Mouse (Mus musculus) c-Kit-negative CD71-positive TER-119-positive erythroid progenitor cells, embryonic 14.5 days (primary cell): ENCODE data around the gene Gm49361.
A peak's percentile ranks its signal among the peaks of the same experiment; 100 is the strongest.
"Not testable (repeated sequence)": the region's sequence is repeated elsewhere in the genome, so short reads cannot be mapped to it uniquely, and the experiment has no call there.

Experiments
- DNase-seq: peaks from one replicate; pipeline ENCODE4 v3.0.0-alpha.2; 2013; ENCODE audit warnings: low read depth, low spot score

The Gm49361 gene

GRCm38 (mm10) chr14:57691316-57691715, 54.6 kb downstream of the Gm49361 start:
- no peak for DNase-seq

- DNase-seq: no peak
These were observed 55.2 kb downstream of the Gm49361 start for GRCm38 (mm10) chr14:57690681-57691080.

DNA sequence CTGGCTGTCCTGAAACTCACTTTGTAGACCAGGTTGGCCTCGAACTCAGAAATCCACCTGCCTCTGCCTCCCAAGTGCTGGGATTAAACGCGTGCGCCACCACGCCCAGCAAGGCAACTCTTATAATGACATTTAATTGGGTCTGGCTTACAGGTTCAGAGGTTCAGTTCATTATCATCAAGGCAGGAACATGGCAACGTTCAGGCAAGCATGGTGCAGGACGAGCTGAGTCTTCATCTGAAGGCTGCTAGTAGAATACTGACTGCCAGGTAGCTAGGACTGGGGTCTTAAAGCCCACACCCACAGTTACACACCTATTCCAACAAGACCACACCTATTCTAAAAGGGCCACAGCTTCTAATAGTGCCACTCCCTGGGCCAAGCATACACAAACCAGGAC, 57.8 kb downstream of the Gm49361 start:
- DNase-seq: not testable (repeated sequence)

- no peak for DNase-seq
These were observed 58.5 kb downstream of the Gm49361 start for GRCm38 (mm10) chr14:57687441-57687840.

- DNase-seq: no peak
These were observed 59.3 kb downstream of the Gm49361 start for GRCm38 (mm10) chr14:57686647-57687046.

DNA sequence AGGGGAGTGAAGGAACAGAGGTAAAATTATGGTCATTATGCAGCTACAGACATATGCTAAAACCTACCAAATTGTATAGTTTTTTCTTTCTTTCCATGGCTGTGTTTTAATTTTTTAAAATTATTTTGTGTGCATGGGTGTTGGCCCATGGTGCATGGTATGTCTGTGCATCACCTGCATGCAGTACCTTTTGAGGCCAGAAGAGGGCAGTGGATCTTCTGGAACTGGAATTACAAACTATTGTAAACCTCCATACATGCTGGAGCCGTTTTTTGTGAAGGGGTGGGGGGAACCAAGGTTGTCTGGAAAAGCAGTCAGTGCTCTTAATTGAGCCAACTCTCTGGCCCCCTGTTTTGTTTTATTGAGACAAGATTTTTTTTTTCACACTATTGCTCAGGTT, 61.3 kb downstream of the Gm49361 start:
- DNase-seq: peak; percentile 54

GRCm38 (mm10) chr14:57682751-57683150, 63.2 kb downstream of the Gm49361 start:
- no peak for DNase-seq

GRCm38 (mm10) chr14:57679958-57680535, 65.9 kb downstream of the Gm49361 start:
- peak; percentile 71 for DNase-seq

GRCm38 (mm10) chr14:57679523-57679922, 66.4 kb downstream of the Gm49361 start:
- DNase-seq: no peak

- no peak for DNase-seq
These were observed 70.4 kb downstream of the Gm49361 start for GRCm38 (mm10) chr14:57675481-57675880.

DNA sequence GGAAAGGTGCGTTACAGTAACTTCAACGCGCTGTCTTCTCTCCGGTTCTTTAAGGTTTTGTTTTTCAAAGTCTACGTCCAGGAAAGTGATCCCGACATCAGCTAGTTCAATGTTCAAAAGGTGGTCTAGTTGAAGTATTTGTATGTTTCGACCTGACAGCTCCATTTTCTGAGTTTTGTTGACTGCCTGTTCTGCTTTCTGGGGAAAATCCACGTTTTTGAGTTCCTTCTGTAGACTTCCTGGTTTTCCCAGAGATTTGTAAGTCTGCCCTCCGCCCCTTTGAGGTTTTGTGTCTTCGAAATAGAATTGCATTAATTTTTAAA, 80.3 kb downstream of the Gm49361 start:
- DNase-seq: peak; percentile 25

DNA sequence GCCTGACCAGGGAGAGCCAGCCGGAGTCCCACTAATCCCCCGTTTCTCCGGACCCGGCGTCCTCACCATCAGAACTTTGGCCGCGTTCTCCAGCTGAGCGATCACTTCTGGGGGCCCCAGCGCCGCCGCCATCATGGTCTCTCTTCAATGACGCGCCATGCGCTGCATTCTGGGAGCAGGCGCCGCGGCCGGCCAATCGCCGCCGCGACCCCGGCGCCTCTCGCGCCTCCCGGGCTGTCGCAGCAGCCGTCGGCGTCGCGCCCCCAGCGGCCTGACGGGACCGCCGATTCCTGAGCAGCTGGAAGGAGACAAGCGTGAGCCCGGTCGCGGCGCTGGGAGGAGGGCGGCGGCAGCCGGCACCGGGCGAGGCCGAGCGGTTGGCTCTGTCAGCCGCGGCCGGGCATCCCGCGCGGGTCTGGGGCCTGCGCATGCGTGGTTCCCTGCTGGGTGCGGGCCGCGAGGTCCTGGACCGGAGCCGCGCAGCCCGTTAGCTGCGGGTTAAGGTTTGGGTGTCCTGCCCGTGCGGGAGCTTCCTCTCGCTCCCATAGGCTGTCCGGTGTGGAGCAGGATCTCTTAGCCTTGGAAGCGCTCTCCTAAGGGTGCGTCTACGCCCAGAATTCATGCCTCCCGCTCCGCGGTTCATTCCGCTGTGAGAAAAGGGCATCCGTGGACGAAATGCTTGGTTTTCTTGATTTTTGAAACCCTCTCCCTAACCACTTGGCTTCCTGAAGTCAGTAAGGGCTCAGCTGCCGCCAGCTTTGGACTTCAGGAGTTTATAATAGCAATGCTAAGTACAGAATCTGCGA, 80.9 kb downstream of the Gm49361 start, which contains the start of gene Xpo4:
TSS of gene Xpo4 (minus strand) at position 609 of the 806 bp plus-strand sequence.
- DNase-seq: peak; percentile 74

- DNase-seq: peak; percentile 47
These were observed 81.5 kb downstream of the Gm49361 start for GRCm38 (mm10) chr14:57664311-57664821.

- no peak for DNase-seq
These were observed 82.3 kb downstream of the Gm49361 start for GRCm38 (mm10) chr14:57663630-57664029.

DNA sequence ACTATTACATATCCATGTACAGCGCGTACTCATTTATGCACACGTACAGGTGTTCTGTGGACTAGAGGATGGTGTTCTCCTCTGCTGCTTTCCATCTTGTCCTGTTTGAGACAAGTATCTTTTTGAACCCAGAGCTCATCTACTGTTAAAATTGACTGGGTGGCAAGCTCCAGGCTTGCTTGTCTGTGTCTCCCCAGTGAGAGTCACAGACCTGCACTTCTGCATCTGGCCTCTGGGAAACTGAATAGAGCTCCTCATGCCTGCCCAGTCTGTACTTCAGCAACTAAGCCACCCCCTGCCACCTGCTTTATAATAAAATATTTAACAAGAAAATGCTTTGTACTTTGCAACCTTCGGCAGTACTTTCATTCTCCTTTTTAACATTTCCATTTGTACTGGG, 87.6 kb downstream of the Gm49361 start:
- DNase-seq: no peak

DNA sequence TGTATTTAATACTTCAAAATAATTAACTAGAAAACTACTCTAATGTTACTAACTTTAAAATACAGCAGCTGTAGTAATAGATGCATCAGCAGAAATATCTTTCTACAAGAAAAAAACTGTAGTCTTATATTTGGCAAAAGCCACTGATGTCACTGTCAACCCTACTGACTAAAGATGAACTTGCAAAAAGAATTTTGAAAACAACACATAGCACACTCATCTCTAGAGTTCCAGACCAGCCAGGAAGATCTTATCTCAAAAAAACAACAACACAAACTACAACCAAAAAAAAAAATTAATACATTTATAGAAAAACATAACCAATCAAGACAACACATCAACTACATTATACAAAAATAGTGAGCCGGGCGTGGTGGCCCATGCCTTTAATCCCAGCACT, 88.4 kb downstream of the Gm49361 start:
- no peak for DNase-seq

DNA sequence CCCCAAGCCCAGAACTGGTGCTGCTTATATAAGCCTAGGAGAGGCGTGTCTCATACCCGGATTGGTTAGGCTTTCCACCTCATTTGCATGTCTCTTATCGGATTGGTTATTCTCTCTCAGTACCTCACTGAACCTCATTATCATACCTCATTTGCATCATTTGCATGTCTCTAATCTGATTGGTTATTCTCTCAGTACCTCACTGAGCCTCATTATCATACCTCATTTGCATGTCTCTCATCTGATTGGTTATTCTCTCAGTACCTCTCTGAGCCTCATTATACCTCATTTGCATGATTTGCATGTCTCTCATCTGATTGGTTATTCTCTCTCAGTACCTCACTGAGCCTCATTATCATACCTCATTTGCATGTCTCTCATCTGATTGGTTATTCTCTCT, 89.4 kb downstream of the Gm49361 start:
- peak; percentile 29 for DNase-seq

DNA sequence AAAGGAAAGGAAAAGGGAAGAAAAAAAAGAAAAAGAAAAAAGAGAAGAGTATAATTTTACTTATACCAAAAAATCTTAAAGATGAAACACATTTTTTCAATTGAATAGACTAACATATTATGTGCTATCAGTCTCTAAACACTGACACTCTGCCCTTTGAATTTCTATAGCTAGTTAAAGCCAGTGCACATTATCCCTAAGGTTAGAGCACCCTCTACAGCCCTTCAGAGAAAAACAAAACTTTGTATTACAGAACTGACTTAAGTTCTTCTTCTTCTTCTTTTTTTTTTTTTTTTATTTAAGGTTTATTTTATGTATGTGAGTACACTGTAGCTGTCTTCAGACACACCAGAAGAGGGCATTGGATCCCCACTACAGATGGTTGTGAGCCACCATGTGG, 96.4 kb downstream of the Gm49361 start:
- DNase-seq: no peak

- no peak for DNase-seq
These were observed 99.7 kb downstream of the Gm49361 start for GRCm38 (mm10) chr14:57646155-57646554.

- DNase-seq: no peak
These were observed 106.8 kb downstream of the Gm49361 start for GRCm38 (mm10) chr14:57639153-57639552.

- no peak for DNase-seq
These were observed 111.8 kb downstream of the Gm49361 start for GRCm38 (mm10) chr14:57634141-57634540.

GRCm38 (mm10) chr14:57629595-57629994, 116.3 kb downstream of the Gm49361 start:
- no peak for DNase-seq

DNA sequence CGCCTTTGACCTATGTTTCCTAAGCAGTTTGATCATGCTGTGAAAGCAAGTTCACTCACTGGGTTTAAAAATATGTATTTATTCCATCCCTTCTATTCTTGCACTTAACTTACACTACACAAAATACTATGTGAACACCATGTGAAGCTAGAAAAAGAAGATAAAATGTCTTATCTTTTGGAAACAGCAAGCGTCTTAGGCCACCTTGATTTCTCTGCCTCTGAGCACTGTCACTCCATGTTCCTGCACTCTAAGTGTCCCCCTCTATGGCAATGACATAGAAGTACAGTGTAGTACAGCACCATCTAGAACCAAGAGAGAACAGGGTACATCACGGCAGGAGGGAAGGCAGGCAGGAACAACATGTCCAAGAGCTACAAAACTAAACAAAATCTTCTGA, 123.0 kb downstream of the Gm49361 start:
- DNase-seq: no peak
